ENCODE assay signal across 14 mouse cellular contexts in genomic region chr10:120279482-120280128, GRCm38 (mm10). TPM values are rescaled to one million over a fixed set of nuclear protein-coding genes. Genes with fewer than 3 reads are reported as not detected.
A peak's percentile ranks its signal among the peaks of the same experiment; 100 is the strongest.
DNase-seq lines count a peak whose midpoint lies in the region; ATAC-seq and TF ChIP-seq lines count a peak whose summit lies in the region.
"Had no signal": no experiment of that assay in that cellular context is flagged by ENCODE, and none has a peak within 500 bp of the region (broad histone marks: within the 10 kb centered on the region; RNA-seq: fewer than 3 reads in every experiment).

No protein-coding gene starts in this region.

- H3K4me2 ChIP-seq in lung, postnatal 0 days (replicated peaks; ENCODE audit: low read depth, low read length), result no peak overlapping the region
- H3K4me2 ChIP-seq in kidney, embryonic 15.5 days, result no peak overlapping the region
- H3K4me2 ChIP-seq: embryonic facial prominence, embryonic 13.5 days; forebrain, embryonic 15.5 days had no signal

- no peak overlapping the region for H3K4me3 ChIP-seq in lung, postnatal 0 days (ENCODE audit: low read depth, low read length)
- no peak overlapping the region for H3K4me3 ChIP-seq in kidney, embryonic 15.5 days (replicated peaks)
- H3K4me3 ChIP-seq: embryonic facial prominence, embryonic 13.5 days; forebrain, embryonic 15.5 days had no signal

- no peaks in the 10 kb centered on the region for H3K9me3 ChIP-seq in lung, postnatal 0 days (ENCODE audit: low read length)
- H3K9me3 ChIP-seq in kidney, embryonic 15.5 days (replicated peaks), result no peaks in the 10 kb centered on the region
- H3K9me3 ChIP-seq: embryonic facial prominence, embryonic 13.5 days; forebrain, embryonic 15.5 days had no signal

- WGBS in lung, postnatal 0 days, result 47% methylated on average over 12 of the region's 12 CpGs
- 65% methylated on average over 12 of the region's 12 CpGs for WGBS in kidney, embryonic 15.5 days

- no peak for TF ChIP-seq CTCF in lung, postnatal 0 days (IDR thresholded peaks at IDR 0.05)

- no peak overlapping the region for H3K9ac ChIP-seq in lung, postnatal 0 days (replicated peaks; ENCODE audit: low read depth)
- no peak overlapping the region for H3K9ac ChIP-seq in kidney, embryonic 15.5 days
- H3K9ac ChIP-seq: embryonic facial prominence, embryonic 13.5 days; forebrain, embryonic 15.5 days; liver, embryonic 14.5 days had no signal

- no peaks in the 10 kb centered on the region for H3K4me1 ChIP-seq in lung, postnatal 0 days (ENCODE audit: insufficient read depth, low read depth, low read length)
- H3K4me1 ChIP-seq in kidney, embryonic 15.5 days, result peaks cover 12% of the 10 kb centered on the region
- H3K4me1 ChIP-seq: forebrain, embryonic 15.5 days had no signal

- H3K36me3 ChIP-seq in lung, postnatal 0 days (ENCODE audit: insufficient read depth, low read length), result no peaks in the 10 kb centered on the region
- no peaks in the 10 kb centered on the region for H3K36me3 ChIP-seq in kidney, embryonic 15.5 days
- H3K36me3 ChIP-seq: embryonic facial prominence, embryonic 13.5 days; forebrain, embryonic 15.5 days had no signal

- no peak overlapping the region for H3K27ac ChIP-seq in lung, postnatal 0 days (ENCODE audit: low read length)
- H3K27ac ChIP-seq in kidney, embryonic 15.5 days, result no peak overlapping the region
- H3K27ac ChIP-seq: embryonic facial prominence, embryonic 13.5 days; forebrain, embryonic 15.5 days; liver, embryonic 14.5 days had no signal

- DNase-seq in cerebellum, postnatal 14 days, result peak; percentile 31 to 36
- DNase-seq in lung, postnatal 0 days (ENCODE audit: low spot score), result peak; percentile 4
- no peak for DNase-seq in lung, postnatal 14 days
- DNase-seq in yolk sac, embryonic 10.5 days (ENCODE audit: low spot score), result peak; percentile 48
- no peak for DNase-seq in B cell, adult 2 months
- no peak for DNase-seq in gastrocnemius, postnatal 36 days
- DNase-seq: cerebellum, adult 8-10 months; gastrocnemius, postnatal 14 days had no signal

- ATAC-seq in cerebellum, adult (ENCODE audit: insufficient number of reproducible peaks, low FRiP score, low TSS enrichment), result no peak
- no peak for ATAC-seq in lung, postnatal 0 days
- ATAC-seq in kidney, embryonic 15.5 days (replicated peaks; ENCODE audit: low FRiP score), result peak; percentile 29; the same call in 1 of the 2 replicates
- ATAC-seq: forebrain, embryonic 15.5 days; inflammation-experienced regulatory T-cells, adult 6 months had no signal

- no peak for TF ChIP-seq EP300 in lung, postnatal 0 days (IDR thresholded peaks at IDR 0.05)

- no peaks in the 10 kb centered on the region for H3K27me3 ChIP-seq in lung, postnatal 0 days (replicated peaks; ENCODE audit: insufficient read depth, low read length)
- H3K27me3 ChIP-seq in kidney, embryonic 15.5 days, result no peaks in the 10 kb centered on the region
- H3K27me3 ChIP-seq: embryonic facial prominence, embryonic 13.5 days; forebrain, embryonic 15.5 days had no signal

- intact Hi-C loops in gastrocnemius, postnatal 36 days (cut with DNase I), result no loop called here

RNA-seq across cellular contexts. Expression of gene Llph, which starts 52.7 kb away (rescaled TPM):
- 33.4 and 35.7 TPM in 2 replicates for polyA plus RNA-seq in lung, postnatal 0 days (2015; fragmentation: Nextera tagmentation; extraction: Ambion mirVana)
- polyA plus RNA-seq in kidney, embryonic 15.5 days (2015; fragmentation: Nextera tagmentation; extraction: Ambion mirVana), result 52.0 and 56.8 TPM in 2 replicates
- total RNA-seq in gastrocnemius, postnatal 36 days (2021), result 10 to 100 TPM; 11.9 to 15.8 TPM

Comparison
In these comparisons a context has a peak if more than half of its experiments do, and no peak if none do; other contexts are left out.
1. DNase-seq: peak in cerebellum, postnatal 14 days (2 of 2), lung, postnatal 0 days (single experiment) and yolk sac, embryonic 10.5 days (single experiment); none in lung, postnatal 14 days (single experiment), B cell, adult 2 months (0 of 2) and gastrocnemius, postnatal 36 days (0 of 2).